Mouse (Mus musculus) liver, adult (tissue): Measurements from ENCODE around the gene Rbm45.

Experiments used
- GATA4 ChIP-seq: IDR thresholded peaks from 2 replicates; pipeline ENCODE4 v1.6.1; 2014; ENCODE audit warnings: mild to moderate bottlenecking, low read length; ENCODE audit not compliant: insufficient replicate concordance

Gene Rbm45

GRCm38 (mm10) chr2:76367188-76367922, 2.4 kb upstream of the Rbm45 start:
- TF ChIP-seq GATA4, result no peak

- TF ChIP-seq GATA4, result no peak
Measured at GRCm38 (mm10) chr2:76368861-76369660, 723 bp upstream of the Rbm45 start.

GRCm38 (mm10) chr2:76370656-76370922, 805 bp downstream of the Rbm45 start:
- TF ChIP-seq GATA4, result no peak

GRCm38 (mm10) chr2:76372244-76372643, 2.5 kb downstream of the Rbm45 start:
- TF ChIP-seq GATA4, result no peak

GRCm38 (mm10) chr2:76374544-76375206, 4.9 kb downstream of the Rbm45 start:
- no peak for TF ChIP-seq GATA4

- no peak for TF ChIP-seq GATA4
Measured at GRCm38 (mm10) chr2:76378646-76379045, 8.9 kb downstream of the Rbm45 start.

- TF ChIP-seq GATA4, result no peak
Measured at GRCm38 (mm10) chr2:76386531-76386930, 16.7 kb downstream of the Rbm45 start.

- no peak for TF ChIP-seq GATA4
Measured at GRCm38 (mm10) chr2:76400178-76400577, 30.4 kb downstream of the Rbm45 start.

- no peak for TF ChIP-seq GATA4
Measured at GRCm38 (mm10) chr2:76405596-76406150, 35.9 kb downstream of the Rbm45 start.

GRCm38 (mm10) chr2:76406151-76406936, 36.6 kb downstream of the Rbm45 start, which contains the start of gene Osbpl6:
Gene Osbpl6, plus strand, starts transcription at chr2:76406508.
- no peak for TF ChIP-seq GATA4

GRCm38 (mm10) chr2:76406937-76407441, 37.2 kb downstream of the Rbm45 start:
- TF ChIP-seq GATA4, result no peak

GRCm38 (mm10) chr2:76409526-76409925, 39.7 kb downstream of the Rbm45 start:
- no peak for TF ChIP-seq GATA4

- TF ChIP-seq GATA4, result no peak
Measured at GRCm38 (mm10) chr2:76409986-76410385, 40.2 kb downstream of the Rbm45 start.

GRCm38 (mm10) chr2:76412924-76413323, 43.1 kb downstream of the Rbm45 start:
- no peak for TF ChIP-seq GATA4
